Mouse (Mus musculus): Measurements from ENCODE around the gene Arid5a. TPM values are rescaled to one million over a fixed set of nuclear protein-coding genes. Genes with fewer than 3 reads are reported as not detected.

Gene Arid5a
- polyA plus RNA-seq (2015; fragmentation: Nextera tagmentation; extraction: Ambion mirVana): 3.6 and 4.9 TPM in 2 replicates

DNA sequence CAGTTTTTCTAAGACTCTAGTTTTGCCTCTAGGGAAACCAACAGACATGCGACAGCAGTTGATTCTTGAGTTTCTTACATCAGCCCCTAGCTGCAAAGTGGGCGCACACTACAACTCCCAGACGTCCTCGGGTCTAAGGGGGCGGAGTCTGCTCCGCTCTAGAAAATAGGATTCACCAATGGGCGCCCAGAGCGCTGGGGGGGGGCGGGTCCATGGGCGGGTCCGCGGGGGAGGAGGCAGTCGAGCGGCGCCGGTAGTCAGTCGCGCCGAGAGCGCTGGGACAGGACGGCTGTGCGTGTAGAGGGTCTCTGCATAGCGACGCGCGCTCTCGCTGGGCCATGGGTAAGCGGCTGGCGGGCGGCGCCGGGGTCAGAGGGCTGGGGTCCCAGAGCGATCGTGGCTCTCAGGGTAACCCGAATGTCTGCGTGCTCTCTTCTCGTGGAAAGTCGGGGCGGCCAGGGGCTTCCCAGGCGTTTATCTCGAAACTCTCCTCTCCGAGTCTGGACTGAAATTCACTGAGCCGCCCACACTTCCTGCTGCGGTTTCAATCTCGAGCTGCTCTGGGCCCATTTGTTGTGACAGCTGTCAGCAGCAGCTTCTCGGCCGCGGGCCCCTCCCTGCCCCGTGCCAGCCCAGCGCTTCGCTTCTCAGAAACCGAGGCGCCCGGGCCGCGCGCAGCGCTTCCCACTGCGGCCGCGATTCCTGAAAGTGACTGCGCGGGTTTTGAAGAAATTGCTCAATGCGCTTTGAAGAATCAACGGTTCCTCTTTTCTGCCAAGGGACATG lies at the start of gene Arid5a:
Arid5a (plus strand) TSS at position 239 of the 786 bp plus-strand sequence.
- Histone ChIP-seq H3K4me1 (ENCODE audit: control insufficient read depth, low read depth, low read length) (peaks cover 8% of the 10 kb centered on the region), H3K9me3 (replicated peaks; ENCODE audit: control insufficient read depth, low read length) (no peaks in the 10 kb centered on the region), H3K9ac (ENCODE audit: low read depth, low read length) (peak within 1 kb of the TSS; percentile 74), H3K27ac (ENCODE audit: low read length) (peak within 1 kb of the TSS; percentile 72), H3K27me3 (ENCODE audit: control insufficient read depth, insufficient read depth, low read depth, low read length) (peaks cover 24% of the 10 kb centered on the region), H3K36me3 (ENCODE audit: control insufficient read depth, insufficient read depth) (no peaks in the 10 kb centered on the region), H3K4me2 (ENCODE audit: low read depth, low read length) (peak within 1 kb of the TSS; percentile 96), H3K4me3 (ENCODE audit: low read depth, low read length) (peak within 1 kb of the TSS; percentile 76)
- under 1% methylated on average over 64 of the region's 65 CpGs for WGBS (ENCODE audit: insufficient replicate concordance)
- peak; percentile 90 for ATAC-seq (ENCODE audit: low read depth)

DNA sequence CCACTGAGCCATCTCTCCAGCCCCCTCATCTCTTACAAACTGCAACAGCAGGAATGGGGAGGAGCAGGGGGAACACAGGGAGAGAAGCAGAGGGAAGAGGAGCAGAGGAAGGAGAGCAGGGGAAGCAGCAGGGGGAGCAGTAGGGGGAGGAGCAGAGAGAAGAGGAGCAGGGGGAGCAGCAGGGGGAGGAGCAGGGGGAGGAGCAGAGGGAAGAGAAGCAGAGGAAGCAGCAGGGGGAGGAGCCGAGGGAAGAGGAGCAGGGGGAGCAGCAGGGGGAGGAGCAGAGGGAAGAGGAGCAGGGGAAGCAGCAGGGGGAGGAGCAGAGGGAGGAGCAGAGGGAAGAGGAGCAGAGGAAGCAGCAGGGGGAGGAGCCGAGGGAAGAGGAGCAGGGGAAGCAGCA lies 48.9 kb upstream of the Arid5a start:
- Histone ChIP-seq H3K4me1 (ENCODE audit: control insufficient read depth, low read depth, low read length) (no peaks in the 10 kb centered on the region; the same call in 1 of the 2 replicates), H3K9me3 (replicated peaks; ENCODE audit: control insufficient read depth, low read length) (no peaks in the 10 kb centered on the region; the same call in 1 of the 2 replicates), H3K27me3 (ENCODE audit: control insufficient read depth, insufficient read depth, low read depth, low read length) (peaks cover 4% of the 10 kb centered on the region; the same call in 1 of the 2 replicates), H3K9ac (ENCODE audit: low read depth, low read length) (no peak overlapping the region), H3K4me3 (ENCODE audit: low read depth, low read length) (no peak overlapping the region), H3K4me2 (ENCODE audit: low read depth, low read length) (no peak overlapping the region), H3K36me3 (ENCODE audit: control insufficient read depth, insufficient read depth) (no peaks in the 10 kb centered on the region), H3K27ac (ENCODE audit: low read length) (no peak overlapping the region)
- ATAC-seq (ENCODE audit: low read depth): no peak
- WGBS (ENCODE audit: insufficient replicate concordance): 24% methylated on average over 2 of the region's 2 CpGs

DNA sequence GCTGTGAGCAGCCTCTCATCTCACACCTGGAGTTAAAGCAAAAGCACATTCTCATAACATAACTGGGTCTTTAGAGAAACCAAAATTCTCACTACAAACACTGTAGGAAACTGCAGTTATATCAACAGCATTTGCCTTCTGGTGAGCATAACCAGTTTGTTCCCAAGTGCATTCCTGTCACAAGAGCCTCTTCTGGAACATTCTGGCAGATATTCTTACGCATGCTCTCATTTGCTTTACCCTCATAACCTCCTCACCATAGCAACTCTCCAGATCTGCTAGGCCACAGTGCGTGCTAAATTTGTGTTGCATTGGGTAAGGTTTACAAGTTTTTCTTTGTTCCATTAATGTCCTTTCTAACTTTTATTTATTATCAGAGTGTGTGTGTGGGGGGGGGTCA lies 48.3 kb upstream of the Arid5a start:
- H3K9me3 ChIP-seq (replicated peaks; ENCODE audit: control insufficient read depth, low read length): no peaks in the 10 kb centered on the region; the same call in 1 of the 2 replicates
- H3K27me3 ChIP-seq (ENCODE audit: control insufficient read depth, insufficient read depth, low read depth, low read length): peaks cover 4% of the 10 kb centered on the region; the same call in 1 of the 2 replicates
- H3K27ac ChIP-seq (ENCODE audit: low read length): no peak overlapping the region
- WGBS (ENCODE audit: insufficient replicate concordance): 74% methylated on average over 2 of the region's 2 CpGs
- H3K36me3 ChIP-seq (ENCODE audit: control insufficient read depth, insufficient read depth): no peaks in the 10 kb centered on the region
- peaks cover under 1% of the 10 kb centered on the region; the same call in 1 of the 2 replicates for H3K4me1 ChIP-seq (ENCODE audit: control insufficient read depth, low read depth, low read length)
- H3K4me3 ChIP-seq (ENCODE audit: low read depth, low read length): no peak overlapping the region
- H3K4me2 ChIP-seq (ENCODE audit: low read depth, low read length): no peak overlapping the region
- ATAC-seq (ENCODE audit: low read depth): no peak
- H3K9ac ChIP-seq (ENCODE audit: low read depth, low read length): no peak overlapping the region

DNA sequence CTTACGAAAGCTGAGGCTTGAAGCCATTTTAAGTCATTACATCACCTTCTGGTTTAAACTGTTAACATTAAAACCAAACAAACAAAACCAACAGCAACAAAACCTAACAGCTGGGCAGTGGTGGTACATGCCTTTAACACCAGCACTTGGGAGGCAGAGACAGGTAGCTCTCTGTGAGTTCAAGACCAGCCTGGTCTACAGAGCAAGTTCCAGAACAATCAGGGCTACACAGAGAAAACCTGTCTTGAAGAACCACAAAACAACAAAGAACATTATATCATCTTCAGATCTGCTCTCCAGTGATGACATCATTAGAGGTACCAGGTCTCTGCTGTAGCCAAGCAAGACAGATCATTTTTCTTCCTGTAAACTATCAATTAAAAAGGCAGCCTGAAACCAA lies 47.1 kb upstream of the Arid5a start:
- no peak for ATAC-seq (ENCODE audit: low read depth)
- Histone ChIP-seq H3K27ac (ENCODE audit: low read length) (no peak overlapping the region), H3K9ac (ENCODE audit: low read depth, low read length) (no peak overlapping the region), H3K4me3 (ENCODE audit: low read depth, low read length) (no peak overlapping the region), H3K27me3 (ENCODE audit: control insufficient read depth, insufficient read depth, low read depth, low read length) (no peaks in the 10 kb centered on the region), H3K9me3 (replicated peaks; ENCODE audit: control insufficient read depth, low read length) (no peaks in the 10 kb centered on the region; the same call in 1 of the 2 replicates), H3K36me3 (ENCODE audit: control insufficient read depth, insufficient read depth) (no peaks in the 10 kb centered on the region), H3K4me2 (ENCODE audit: low read depth, low read length) (no peak overlapping the region), H3K4me1 (ENCODE audit: control insufficient read depth, low read depth, low read length) (peaks cover 2% of the 10 kb centered on the region; the same call in 1 of the 2 replicates)
- WGBS (ENCODE audit: insufficient replicate concordance): 85% methylated on average over 1 of the region's 1 CpGs

DNA sequence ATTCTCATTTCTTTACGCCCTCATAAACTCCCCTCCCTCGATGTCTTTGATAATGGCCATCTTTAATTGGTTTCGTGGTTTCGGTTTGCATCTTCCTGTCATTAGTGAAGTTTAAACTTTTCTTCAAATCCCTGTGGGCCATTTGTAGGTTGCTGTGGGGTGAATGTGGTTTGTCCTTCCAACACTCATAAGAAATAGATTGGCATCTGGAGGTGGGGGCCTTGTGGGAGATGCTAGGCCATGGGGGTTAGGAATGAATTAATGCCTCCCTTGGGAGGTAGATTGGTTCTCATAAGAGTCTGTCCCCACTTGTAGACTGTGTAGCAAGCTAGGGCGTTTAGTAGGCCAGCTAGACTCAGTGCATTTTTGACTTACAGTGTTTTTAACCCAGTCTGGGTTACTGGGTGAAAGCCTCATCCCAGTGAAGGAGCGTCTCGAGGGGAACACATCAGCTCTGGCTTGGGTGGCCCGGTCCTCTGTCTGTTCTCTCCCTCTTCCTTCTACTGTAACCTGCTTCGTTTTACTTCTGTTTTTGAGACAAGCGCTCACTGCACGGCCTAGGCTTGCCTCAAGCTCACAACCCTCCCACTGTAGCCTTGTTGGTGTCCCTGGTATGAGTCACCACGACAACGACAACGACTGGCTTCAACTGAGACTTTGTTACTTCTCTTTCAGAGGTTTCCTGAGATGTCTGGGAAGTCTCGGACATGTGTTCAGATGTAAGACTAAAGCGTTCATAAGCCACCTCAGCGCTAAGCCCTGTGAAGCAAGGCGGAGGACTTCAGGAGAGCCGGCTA lies 45.6 kb upstream of the Arid5a start:
- whole genome bisulfite sequencing (ENCODE audit: insufficient replicate concordance): 33% methylated on average over 19 of the region's 19 CpGs
- H3K27ac ChIP-seq (ENCODE audit: low read length): 0 out of 2 replicates have a peak overlapping the region, but pooled peaks have one; percentile 48
- H3K4me1 ChIP-seq (ENCODE audit: control insufficient read depth, low read depth, low read length): peaks cover 2% of the 10 kb centered on the region; the same call in 1 of the 2 replicates
- no peak overlapping the region for H3K9ac ChIP-seq (ENCODE audit: low read depth, low read length)
- H3K36me3 ChIP-seq (ENCODE audit: control insufficient read depth, insufficient read depth): no peaks in the 10 kb centered on the region
- H3K9me3 ChIP-seq (replicated peaks; ENCODE audit: control insufficient read depth, low read length): no peaks in the 10 kb centered on the region
- peak; percentile 37; the same call in 1 of the 2 replicates for ATAC-seq (ENCODE audit: low read depth)
- no peaks in the 10 kb centered on the region for H3K27me3 ChIP-seq (ENCODE audit: control insufficient read depth, insufficient read depth, low read depth, low read length)
- no peak overlapping the region for H3K4me2 ChIP-seq (ENCODE audit: low read depth, low read length)
- H3K4me3 ChIP-seq (ENCODE audit: low read depth, low read length): no peak overlapping the region

DNA sequence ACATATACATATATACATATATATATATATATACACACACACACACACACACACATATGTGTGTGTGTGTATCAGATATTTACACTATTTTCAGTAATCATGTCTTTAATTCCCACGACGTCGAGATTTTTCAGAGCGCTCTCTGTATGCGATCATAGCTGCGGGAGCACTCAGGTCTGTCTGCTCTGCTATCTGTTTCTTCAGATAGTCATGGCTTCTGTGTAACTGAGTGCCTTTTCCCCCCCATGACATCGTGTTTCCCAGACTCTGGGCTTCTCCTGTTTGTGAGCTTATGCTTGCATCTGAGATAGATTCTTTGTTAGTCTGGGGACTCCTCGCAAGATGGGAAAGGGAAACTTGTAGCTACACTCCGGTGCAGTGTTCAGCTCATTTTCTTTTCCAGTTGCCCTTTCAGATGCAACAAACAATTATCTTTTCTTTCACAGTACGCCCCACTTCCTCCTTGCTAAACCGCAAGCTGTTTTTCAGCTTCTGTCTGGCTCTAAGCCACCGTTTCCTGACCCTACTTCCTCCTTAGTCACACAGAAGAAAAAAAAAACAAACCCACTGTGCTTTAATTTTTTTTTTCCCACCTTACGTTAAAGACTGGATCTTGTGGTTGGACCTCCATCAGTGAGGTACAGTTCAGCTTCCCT lies 43.6 kb upstream of the Arid5a start:
- WGBS (ENCODE audit: insufficient replicate concordance): 13% methylated on average over 13 of the region's 13 CpGs
- no peaks in the 10 kb centered on the region for H3K27me3 ChIP-seq (ENCODE audit: control insufficient read depth, insufficient read depth, low read depth, low read length)
- H3K4me1 ChIP-seq (ENCODE audit: control insufficient read depth, low read depth, low read length): peaks cover 2% of the 10 kb centered on the region; the same call in 1 of the 2 replicates
- no peaks in the 10 kb centered on the region for H3K36me3 ChIP-seq (ENCODE audit: control insufficient read depth, insufficient read depth)
- peak overlapping the region; percentile 38 for H3K4me2 ChIP-seq (ENCODE audit: low read depth, low read length)
- no peak overlapping the region for H3K9ac ChIP-seq (ENCODE audit: low read depth, low read length)
- no peak overlapping the region for H3K4me3 ChIP-seq (ENCODE audit: low read depth, low read length)
- no peak for ATAC-seq (ENCODE audit: low read depth)
- peak overlapping the region; percentile 81 for H3K27ac ChIP-seq (ENCODE audit: low read length)
- H3K9me3 ChIP-seq (replicated peaks; ENCODE audit: control insufficient read depth, low read length): no peaks in the 10 kb centered on the region

DNA sequence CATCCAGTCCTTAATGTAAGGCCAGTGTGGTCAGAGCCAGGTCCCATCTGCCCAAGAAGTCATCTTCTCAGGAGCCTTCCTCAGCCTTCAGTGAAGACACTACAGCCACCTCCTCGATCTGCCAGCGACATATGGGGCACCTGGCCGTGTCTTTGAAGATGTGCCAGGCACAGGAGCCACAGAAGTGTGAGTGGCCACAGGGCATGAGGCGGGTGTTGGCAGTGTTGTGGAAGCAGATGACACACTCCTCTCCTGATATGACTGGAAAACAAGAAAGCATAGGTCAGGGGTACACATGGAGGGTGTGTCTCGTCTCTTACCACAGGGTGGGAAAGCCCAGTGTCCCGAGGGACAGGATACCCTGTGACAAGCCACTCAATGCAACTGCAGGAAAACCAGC lies 41.2 kb upstream of the Arid5a start:
- Histone ChIP-seq H3K4me3 (ENCODE audit: low read depth, low read length) (no peak overlapping the region), H3K9me3 (replicated peaks; ENCODE audit: control insufficient read depth, low read length) (no peaks in the 10 kb centered on the region), H3K4me1 (ENCODE audit: control insufficient read depth, low read depth, low read length) (peaks cover 5% of the 10 kb centered on the region; the same call in 1 of the 2 replicates), H3K4me2 (ENCODE audit: low read depth, low read length) (no peak overlapping the region), H3K27me3 (ENCODE audit: control insufficient read depth, insufficient read depth, low read depth, low read length) (no peaks in the 10 kb centered on the region), H3K27ac (ENCODE audit: low read length) (no peak overlapping the region), H3K36me3 (ENCODE audit: control insufficient read depth, insufficient read depth) (no peaks in the 10 kb centered on the region), H3K9ac (ENCODE audit: low read depth, low read length) (no peak overlapping the region)
- ATAC-seq (ENCODE audit: low read depth): no peak
- 49% methylated on average over 6 of the region's 6 CpGs for WGBS (ENCODE audit: insufficient replicate concordance)

DNA sequence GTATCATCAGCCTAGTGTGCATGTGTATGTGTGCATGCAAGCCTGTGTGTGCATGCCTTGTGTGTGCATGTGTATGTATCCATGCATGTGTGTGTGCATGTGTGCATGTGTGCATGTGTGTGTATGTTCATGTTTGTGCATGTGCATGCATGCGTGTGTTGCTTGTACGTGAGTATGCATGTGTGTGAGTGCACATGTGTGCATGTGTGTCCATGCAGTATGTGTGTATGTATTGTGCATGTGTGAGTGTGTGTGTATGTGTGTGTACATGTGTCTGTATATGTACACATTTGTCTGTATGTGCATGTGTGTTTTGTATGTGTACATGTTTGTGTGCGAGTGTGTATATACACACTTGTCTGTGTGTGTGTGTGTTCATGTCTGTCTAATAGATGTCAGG lies 39.9 kb upstream of the Arid5a start:
- no peaks in the 10 kb centered on the region for H3K9me3 ChIP-seq (replicated peaks; ENCODE audit: control insufficient read depth, low read length)
- no peak overlapping the region for H3K9ac ChIP-seq (ENCODE audit: low read depth, low read length)
- WGBS (ENCODE audit: insufficient replicate concordance): 86% methylated on average over 3 of the region's 3 CpGs
- H3K27me3 ChIP-seq (ENCODE audit: control insufficient read depth, insufficient read depth, low read depth, low read length): no peaks in the 10 kb centered on the region
- H3K27ac ChIP-seq (ENCODE audit: low read length): no peak overlapping the region
- H3K4me2 ChIP-seq (ENCODE audit: low read depth, low read length): no peak overlapping the region
- no peak for ATAC-seq (ENCODE audit: low read depth)
- H3K36me3 ChIP-seq (ENCODE audit: control insufficient read depth, insufficient read depth): no peaks in the 10 kb centered on the region
- H3K4me3 ChIP-seq (ENCODE audit: low read depth, low read length): no peak overlapping the region
- H3K4me1 ChIP-seq (ENCODE audit: control insufficient read depth, low read depth, low read length): peaks cover 10% of the 10 kb centered on the region; the same call in 1 of the 2 replicates

All from liver, embryonic 16.5 days (tissue).